ENCODE assay signal across 22 mouse cellular contexts in the genomic region with DNA sequence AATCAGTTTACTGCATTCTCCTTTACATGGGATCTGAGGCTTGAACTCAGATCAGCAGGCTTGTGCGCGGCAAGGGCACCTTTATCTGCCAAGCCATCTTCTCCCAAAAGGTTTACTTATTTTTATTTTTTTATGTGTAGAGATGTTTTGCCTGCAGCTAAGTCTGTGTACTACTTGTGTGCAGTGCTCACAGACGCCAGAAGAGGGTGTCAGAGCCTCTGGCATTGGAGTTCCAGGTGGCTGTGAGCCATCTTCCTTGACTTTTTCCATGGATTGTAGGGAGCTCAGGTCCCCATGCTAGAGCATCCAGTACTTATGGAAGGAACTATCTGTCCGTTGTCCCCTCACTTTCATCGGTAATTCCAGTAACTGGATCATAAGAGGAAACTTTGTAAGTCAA. TPM values are rescaled to one million over a fixed set of nuclear protein-coding genes. Genes with fewer than 3 reads are reported as not detected.
DNase-seq lines count a peak whose midpoint lies in the region; ATAC-seq and TF ChIP-seq lines count a peak whose summit lies in the region.
"Had no signal": no experiment of that assay in that cellular context is flagged by ENCODE, and none has a peak within 500 bp of the region (broad histone marks: within the 10 kb centered on the region; RNA-seq: fewer than 3 reads in every experiment).

No protein-coding gene starts in this region.

- 86% methylated on average over 5 of the region's 5 CpGs for WGBS in hindbrain, postnatal 0 days
- 84% methylated on average over 5 of the region's 5 CpGs for WGBS in hindbrain, embryonic 12.5 days
- 79% methylated on average over 5 of the region's 5 CpGs for WGBS in lung, embryonic 14.5 days

- H3K4me2 ChIP-seq in hindbrain, postnatal 0 days (ENCODE audit: low read depth, low read length): no peak overlapping the region
- H3K4me2 ChIP-seq in hindbrain, embryonic 12.5 days (replicated peaks): no peak overlapping the region
- no peak overlapping the region for H3K4me2 ChIP-seq in lung, embryonic 14.5 days
- H3K4me2 ChIP-seq: hindbrain, embryonic 15.5 days; kidney, embryonic 15.5 days; liver, embryonic 11.5 days; neural tube, embryonic 15.5 days had no signal

- no peak overlapping the region for H3K9ac ChIP-seq in hindbrain, postnatal 0 days (replicated peaks; ENCODE audit: low read length)
- H3K9ac ChIP-seq in hindbrain, embryonic 12.5 days: no peak overlapping the region
- H3K9ac ChIP-seq in lung, embryonic 14.5 days: no peak overlapping the region
- H3K9ac ChIP-seq: hindbrain, embryonic 15.5 days; kidney, embryonic 15.5 days; neural tube, embryonic 15.5 days had no signal

- peak; percentile 66 for TF ChIP-seq CTCF in hindbrain, postnatal 0 days (IDR thresholded peaks at IDR 0.05; ENCODE audit: low read depth)
- peak; percentile 23 for TF ChIP-seq CTCF in lung, embryonic 14.5 days (IDR thresholded peaks at IDR 0.05; ENCODE audit: low read depth)
- TF ChIP-seq CTCF in E14TG2a.4 (conservative IDR thresholded peaks at IDR 0.05; ENCODE audit: low read length): peak; percentile 39

- no peaks in the 10 kb centered on the region for H3K36me3 ChIP-seq in hindbrain, postnatal 0 days (ENCODE audit: insufficient read depth, low read length)
- H3K36me3 ChIP-seq in hindbrain, embryonic 12.5 days: no peaks in the 10 kb centered on the region
- H3K36me3 ChIP-seq in lung, embryonic 14.5 days (ENCODE audit: insufficient read depth): no peaks in the 10 kb centered on the region
- H3K36me3 ChIP-seq in E14TG2a.4 (ENCODE audit: insufficient read depth, low read length): no peaks in the 10 kb centered on the region
- H3K36me3 ChIP-seq: forebrain, embryonic 10.5 days; hindbrain, embryonic 15.5 days; kidney, embryonic 15.5 days; neural tube, embryonic 15.5 days had no signal

- ATAC-seq in hindbrain, postnatal 0 days: no peak
- no peak for ATAC-seq in hindbrain, embryonic 12.5 days (ENCODE audit: low FRiP score)
- ATAC-seq in lung, embryonic 14.5 days (ENCODE audit: insufficient read depth): no peak
- ATAC-seq: CD4-positive, CD25-positive, alpha-beta regulatory T cell, adult 4 months; intestine, embryonic 16.5 days had no signal

- H3K9me3 ChIP-seq in hindbrain, postnatal 0 days (ENCODE audit: low read length): no peaks in the 10 kb centered on the region
- no peaks in the 10 kb centered on the region for H3K9me3 ChIP-seq in hindbrain, embryonic 12.5 days (replicated peaks)
- no peaks in the 10 kb centered on the region for H3K9me3 ChIP-seq in lung, embryonic 14.5 days (ENCODE audit: low read depth, low read length)
- H3K9me3 ChIP-seq in E14TG2a.4 (ENCODE audit: low read length): no peaks in the 10 kb centered on the region
- H3K9me3 ChIP-seq: forebrain, embryonic 10.5 days; hindbrain, embryonic 15.5 days; kidney, embryonic 15.5 days; neural tube, embryonic 15.5 days had no signal

- peak; percentile 49 for DNase-seq in hindbrain, postnatal 0 days (ENCODE audit: low spot score)
- peak; percentile 18 for DNase-seq in lung, embryonic 14.5 days
- no peak for DNase-seq in lung, postnatal 36 days
- peak; percentile 41 for DNase-seq in ZHBTc4 (ENCODE audit: low read depth, low spot score)
- no peak for DNase-seq in cerebellum, adult 9-10 months
- DNase-seq: adrenal gland, postnatal 36 days; cerebellum, adult 11 months; gastrocnemius, postnatal 36 days; heart, postnatal 36 days; lung, adult 18-20 months; lung, postnatal 4 days; right cerebral cortex, adult 18-20 months; thymus, adult 2 months had no signal

- no peaks in the 10 kb centered on the region for H3K27me3 ChIP-seq in hindbrain, postnatal 0 days (ENCODE audit: insufficient read depth, low read length)
- H3K27me3 ChIP-seq in hindbrain, embryonic 12.5 days: no peaks in the 10 kb centered on the region
- H3K27me3 ChIP-seq in lung, embryonic 14.5 days (ENCODE audit: insufficient read depth, low read length): no peaks in the 10 kb centered on the region
- H3K27me3 ChIP-seq in E14TG2a.4 (ENCODE audit: insufficient read depth, low read length): no peaks in the 10 kb centered on the region
- H3K27me3 ChIP-seq: hindbrain, embryonic 15.5 days; kidney, embryonic 15.5 days; neural tube, embryonic 15.5 days had no signal

- H3K27ac ChIP-seq in hindbrain, postnatal 0 days: no peak overlapping the region
- H3K27ac ChIP-seq in hindbrain, embryonic 12.5 days: no peak overlapping the region
- H3K27ac ChIP-seq in lung, embryonic 14.5 days (ENCODE audit: low read depth): no peak overlapping the region
- H3K27ac ChIP-seq: forebrain, embryonic 10.5 days; hindbrain, embryonic 15.5 days; kidney, embryonic 15.5 days; neural tube, embryonic 15.5 days had no signal

- H3K4me3 ChIP-seq in hindbrain, postnatal 0 days (ENCODE audit: low read length): no peak overlapping the region
- no peak overlapping the region for H3K4me3 ChIP-seq in hindbrain, embryonic 12.5 days
- no peak overlapping the region for H3K4me3 ChIP-seq in lung, embryonic 14.5 days (ENCODE audit: low read depth, low read length)
- no peak overlapping the region for H3K4me3 ChIP-seq in E14TG2a.4 (replicated peaks; ENCODE audit: low read length)
- H3K4me3 ChIP-seq: forebrain, embryonic 10.5 days; hindbrain, embryonic 15.5 days; kidney, embryonic 15.5 days; neural tube, embryonic 15.5 days had no signal

- H3K4me1 ChIP-seq in hindbrain, postnatal 0 days (ENCODE audit: insufficient read depth, low read length): no peaks in the 10 kb centered on the region
- peaks cover 5% of the 10 kb centered on the region; the same call in 1 of the 2 replicates for H3K4me1 ChIP-seq in hindbrain, embryonic 12.5 days
- H3K4me1 ChIP-seq in lung, embryonic 14.5 days (ENCODE audit: insufficient read depth): no peaks in the 10 kb centered on the region
- H3K4me1 ChIP-seq in E14TG2a.4 (replicated peaks; ENCODE audit: low read depth, low read length): no peaks in the 10 kb centered on the region

RNA-seq across cellular contexts. Expression of a gene that starts 29.5 kb away (rescaled TPM):
- 201 and 208 TPM in 2 replicates for total RNA-seq in hindbrain, postnatal 0 days (2014; rRNA removed)
- 32.8 and 35.9 TPM in 2 replicates for polyA plus RNA-seq in hindbrain, postnatal 0 days (2015; fragmentation: Nextera tagmentation; extraction: Ambion mirVana)
- polyA plus RNA-seq in hindbrain, embryonic 12.5 days (2016; fragmentation: Nextera tagmentation; extraction: Ambion mirVana): 57.8 and 60.5 TPM in 2 replicates
- polyA plus RNA-seq in lung, embryonic 14.5 days (2014; fragmentation: Nextera tagmentation; extraction: Ambion mirVana): 63.0 and 77.1 TPM in 2 replicates

Comparison
In these comparisons a context has a peak if more than half of its experiments do, and no peak if none do; other contexts are left out.
1. DNase-seq: peak in hindbrain, postnatal 0 days (single experiment), lung, embryonic 14.5 days (single experiment) and ZHBTc4 (single experiment); none in lung, postnatal 36 days (single experiment) and cerebellum, adult 9-10 months (single experiment).
2. Peak in every context shown above with its lines, with median percentiles within 50 percentile points of each other: CTCF ChIP-seq.